Mouse (Mus musculus) liver, embryonic 15.5 days (tissue): ENCODE measurements around the gene Krt8. TPM values are rescaled to one million over a fixed set of nuclear protein-coding genes. Genes with fewer than 3 reads are reported as not detected.

Experiments
- ATAC-seq: fragments of 200-750 bp; cut with Nextera tagmentation; 2 replicates; pipeline ENCODE4 v1.8.0; 2017; ENCODE audit warnings: moderate number of reproducible peaks, mild to moderate bottlenecking, moderate library complexity; ENCODE audit not compliant: insufficient read depth
- H3K27ac ChIP-seq: fragments of 300-500 bp; sonication (generic); replicated peaks from 2 replicates; pipeline ENCODE4 v1.5.1; 2015; ENCODE audit warnings: mild to moderate bottlenecking, inconsistent platforms
- H3K27me3 ChIP-seq: fragments of 300-500 bp; sonication (generic); 2 replicates; pipeline ENCODE4 v1.6.1; 2015; ENCODE audit warnings: mild to moderate bottlenecking, inconsistent platforms
- H3K36me3 ChIP-seq: fragments of 300-500 bp; sonication (generic); replicated peaks from 2 replicates; pipeline ENCODE4 v1.6.1; 2015; ENCODE audit warnings: moderate library complexity, mild to moderate bottlenecking, inconsistent platforms
- H3K4me1 ChIP-seq: fragments of 300-500 bp; sonication (generic); replicated peaks from 2 replicates; pipeline ENCODE4 v1.6.1; 2015; ENCODE audit warnings: inconsistent platforms
- H3K4me2 ChIP-seq: fragments of 300-500 bp; sonication (generic); 2 replicates; pipeline ENCODE4 v1.6.1; 2015; ENCODE audit warnings: moderate library complexity, mild to moderate bottlenecking, inconsistent platforms
- H3K4me3 ChIP-seq: fragments of 300-500 bp; sonication (generic); replicated peaks from 2 replicates; pipeline ENCODE4 v1.5.1; 2015; ENCODE audit warnings: mild to moderate bottlenecking, inconsistent platforms
- H3K9ac ChIP-seq: fragments of 300-500 bp; sonication (generic); 2 replicates; pipeline ENCODE4 v1.6.1; 2015; ENCODE audit warnings: moderate library complexity, mild to moderate bottlenecking, inconsistent platforms
- H3K9me3 ChIP-seq: fragments of 300-500 bp; sonication (generic); replicated peaks from 2 replicates; pipeline ENCODE4 v1.6.1; 2016; ENCODE audit warnings: inconsistent platforms
- WGBS: fragments of 180-500 bp; shearing (Covaris S2); methylation state at CpG from one replicate; pipeline ENCODE4 v1.1.7; 2015; ENCODE audit warnings: mixed read lengths; ENCODE audit not compliant: insufficient replicate concordance; 5-methylcytosine and 5-hydroxymethylcytosine counted together
- polyA plus RNA-seq: library from polyadenylated mRNA; unstranded; fragments of >200 nt; fragmentation: Nextera tagmentation; extraction: Ambion mirVana; gene quantifications from 2 replicates; pipeline ENCODE4 v1.2.1, GENCODE M21; 2015

Krt8 gene
- polyA plus RNA-seq, 1 experiment from 2014 or later, result 114 TPM

DNA sequence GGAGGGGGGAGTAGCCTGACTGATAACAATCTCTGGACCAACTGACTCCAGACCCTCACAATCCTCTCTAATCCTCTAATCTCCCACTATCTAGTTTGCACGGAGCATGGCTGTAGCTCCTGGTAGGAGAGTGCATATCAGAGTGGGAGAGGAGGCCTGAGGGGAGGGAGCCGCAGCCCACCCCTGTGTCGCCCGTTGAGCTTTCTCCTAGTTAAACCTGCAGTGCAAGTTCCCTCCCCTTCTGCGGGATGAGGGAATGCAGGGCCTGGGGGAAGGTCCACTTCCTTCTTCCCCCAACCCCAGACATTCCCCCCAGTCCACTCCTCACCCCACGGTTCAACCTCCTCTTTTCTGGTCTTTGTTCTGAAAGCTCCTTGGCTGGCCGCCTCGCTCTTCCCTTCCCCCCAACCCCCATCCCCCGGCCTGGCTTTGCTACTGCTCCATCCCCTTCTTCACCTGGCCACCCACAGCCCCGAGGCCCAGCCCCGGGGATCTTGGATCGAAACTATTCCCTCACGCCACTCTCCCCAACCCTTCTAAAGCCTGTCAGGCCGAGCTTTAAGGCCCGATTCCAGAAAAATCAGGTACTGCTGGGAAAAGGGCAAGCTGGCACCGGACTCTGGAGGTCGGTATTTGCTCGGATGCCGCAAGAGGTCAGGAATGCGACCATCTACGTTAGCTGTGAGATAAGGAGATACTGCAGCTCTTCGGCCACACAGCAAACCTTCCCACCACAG, 21.0 kb upstream of the Krt8 start:
- Histone ChIP-seq H3K4me1 (peaks cover 19% of the 10 kb centered on the region), H3K36me3 (no peaks in the 10 kb centered on the region), H3K9ac (no peak overlapping the region; the same call in 1 of the 2 replicates), H3K27ac (peak overlapping the region; percentile 79), H3K4me3 (peak overlapping the region; percentile 22; the same call in 1 of the 2 replicates), H3K27me3 (peaks cover 46% of the 10 kb centered on the region), H3K9me3 (no peaks in the 10 kb centered on the region), H3K4me2 (peak overlapping the region; percentile 55)
- 4% methylated on average over 22 of the region's 22 CpGs for WGBS
- no peak for ATAC-seq

DNA sequence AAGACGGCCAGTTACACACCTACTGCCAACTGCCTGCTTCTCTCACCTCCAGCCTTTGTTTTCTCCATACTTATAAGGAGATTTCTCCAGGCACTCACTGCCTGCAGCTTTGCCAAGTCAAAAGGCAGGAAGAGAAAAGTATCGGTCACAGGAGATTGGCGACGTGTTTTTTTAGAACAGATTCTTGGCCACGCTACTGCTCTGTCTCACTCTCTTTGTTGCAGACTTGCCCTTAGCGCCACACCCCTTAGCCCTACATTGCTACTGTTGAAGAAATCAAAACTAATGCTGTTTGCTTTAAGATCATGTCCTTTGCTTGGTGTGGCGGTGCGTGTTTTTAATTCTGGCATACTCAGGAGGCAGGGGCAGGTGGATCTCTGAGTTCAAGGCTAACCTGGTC, 19.6 kb upstream of the Krt8 start:
- Histone ChIP-seq H3K9me3 (no peaks in the 10 kb centered on the region), H3K4me1 (peaks cover 19% of the 10 kb centered on the region), H3K4me3 (no peak overlapping the region), H3K9ac (no peak overlapping the region), H3K27me3 (peaks cover 46% of the 10 kb centered on the region), H3K27ac (no peak overlapping the region), H3K4me2 (no peak overlapping the region), H3K36me3 (no peaks in the 10 kb centered on the region)
- no peak for ATAC-seq
- 59% methylated on average over 8 of the region's 8 CpGs for WGBS

DNA sequence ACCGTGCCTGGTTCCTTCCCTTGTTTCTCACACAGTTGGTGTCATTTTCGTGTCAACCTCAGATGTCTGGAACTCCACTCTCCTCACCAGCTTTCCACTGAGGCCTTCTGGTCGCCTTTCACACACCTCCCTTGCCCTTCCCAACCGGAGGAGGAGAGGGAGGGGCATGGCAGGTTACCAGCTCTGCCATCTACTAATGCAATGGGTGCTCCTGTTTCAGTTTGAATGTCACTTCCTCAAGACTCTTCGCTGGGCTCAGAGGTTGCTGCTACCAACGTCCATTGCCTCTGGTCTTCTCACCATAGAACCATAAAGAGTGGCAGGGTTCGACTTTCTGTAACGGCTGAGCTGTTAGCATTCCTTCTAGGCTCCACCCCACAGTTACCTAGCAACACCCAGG, 18.2 kb upstream of the Krt8 start:
- Histone ChIP-seq H3K36me3 (no peaks in the 10 kb centered on the region), H3K4me2 (no peak overlapping the region), H3K4me3 (no peak overlapping the region), H3K27ac (no peak overlapping the region), H3K27me3 (peaks cover 34% of the 10 kb centered on the region), H3K9ac (no peak overlapping the region), H3K9me3 (no peaks in the 10 kb centered on the region), H3K4me1 (peaks cover 28% of the 10 kb centered on the region)
- 37% methylated on average over 8 of the region's 8 CpGs for WGBS
- ATAC-seq, result no peak

DNA sequence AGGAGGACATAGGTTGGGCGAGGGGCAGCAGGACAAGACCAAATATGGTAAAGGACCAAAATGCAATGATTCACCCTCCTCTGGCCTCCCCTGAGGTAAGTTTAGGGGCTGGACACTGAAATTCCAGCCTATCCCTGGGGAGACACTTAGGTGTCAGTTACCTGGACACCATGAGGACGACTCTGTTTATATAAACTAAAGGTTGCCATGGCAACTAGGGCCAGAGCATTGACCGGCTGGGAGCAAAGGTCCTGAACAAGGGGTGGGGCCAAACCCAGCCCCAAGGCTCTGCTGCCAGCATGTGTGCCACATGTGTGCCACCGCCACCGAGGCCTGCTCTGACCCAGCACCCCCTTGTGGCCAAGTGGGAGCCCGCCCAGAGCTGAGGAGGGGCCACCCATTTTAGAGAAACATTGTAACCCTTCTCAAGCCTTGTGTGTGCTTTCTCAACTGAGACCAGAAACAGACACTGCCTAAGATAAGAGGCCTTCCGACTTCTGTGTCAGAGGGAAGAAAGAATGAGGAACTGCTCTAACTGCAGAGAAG, 13.7 kb upstream of the Krt8 start:
- Histone ChIP-seq H3K4me3 (no peak overlapping the region), H3K9me3 (no peaks in the 10 kb centered on the region), H3K36me3 (no peaks in the 10 kb centered on the region), H3K4me1 (peaks cover 47% of the 10 kb centered on the region), H3K4me2 (no peak overlapping the region), H3K9ac (no peak overlapping the region), H3K27ac (peak overlapping the region; percentile 48; the same call in 1 of the 2 replicates), H3K27me3 (no peaks in the 10 kb centered on the region)
- WGBS, result 13% methylated on average over 7 of the region's 7 CpGs
- peak; percentile 59 for ATAC-seq

DNA sequence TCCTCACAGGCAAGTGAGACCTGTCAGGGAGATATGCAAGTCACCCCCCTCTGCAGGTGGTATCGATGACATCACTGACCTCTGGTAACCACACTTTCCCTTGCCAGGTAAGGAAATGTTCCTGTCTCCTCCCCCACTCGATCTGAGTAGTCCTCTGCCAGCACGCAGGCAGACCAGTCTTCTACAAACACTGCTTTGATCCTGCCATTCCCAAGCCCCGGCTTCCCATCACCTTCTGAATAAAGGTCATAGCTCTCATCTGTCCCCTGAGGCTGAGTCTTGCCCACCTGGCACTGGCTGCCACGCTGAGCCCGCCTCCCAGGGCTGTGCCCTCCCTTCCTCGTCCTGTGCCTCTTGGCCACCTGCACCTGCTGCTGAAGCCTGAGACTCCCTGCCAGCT, 12.5 kb upstream of the Krt8 start:
- Histone ChIP-seq H3K27me3 (no peaks in the 10 kb centered on the region), H3K4me2 (no peak overlapping the region), H3K9ac (no peak overlapping the region), H3K4me1 (peaks cover 49% of the 10 kb centered on the region), H3K27ac (0 out of 2 replicates have a peak overlapping the region, but pooled peaks have one; percentile 45), H3K36me3 (no peaks in the 10 kb centered on the region), H3K4me3 (no peak overlapping the region), H3K9me3 (no peaks in the 10 kb centered on the region)
- ATAC-seq, result no peak
- WGBS, result 42% methylated on average over 7 of the region's 7 CpGs

DNA sequence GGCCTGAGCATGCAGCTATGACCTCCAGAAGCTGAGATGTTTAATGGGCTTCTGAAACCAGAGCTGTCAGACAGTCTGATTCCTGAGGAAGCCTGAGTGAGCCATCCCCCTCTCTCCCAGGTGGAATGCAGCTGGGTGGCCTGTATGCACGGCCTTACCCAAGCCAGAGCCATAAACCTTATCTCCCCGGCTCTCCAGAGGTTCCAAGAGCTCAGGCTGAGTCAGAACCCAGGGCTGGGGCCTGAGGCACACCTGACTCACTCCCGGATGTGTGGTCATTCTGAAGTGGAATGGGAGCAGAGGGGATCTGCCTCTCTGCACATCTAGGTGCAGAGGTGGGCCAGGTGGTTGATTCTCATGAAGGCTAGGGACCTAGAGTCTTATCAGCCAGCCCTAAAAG, 11.8 kb upstream of the Krt8 start:
- 28% methylated on average over 3 of the region's 3 CpGs for WGBS
- ATAC-seq, result no peak
- H3K27me3 ChIP-seq, result no peaks in the 10 kb centered on the region
- H3K36me3 ChIP-seq, result no peaks in the 10 kb centered on the region
- no peak overlapping the region for H3K27ac ChIP-seq
- no peak overlapping the region for H3K4me3 ChIP-seq
- no peak overlapping the region for H3K4me2 ChIP-seq
- H3K4me1 ChIP-seq, result peaks cover 49% of the 10 kb centered on the region
- H3K9ac ChIP-seq, result no peak overlapping the region
- H3K9me3 ChIP-seq, result no peaks in the 10 kb centered on the region

DNA sequence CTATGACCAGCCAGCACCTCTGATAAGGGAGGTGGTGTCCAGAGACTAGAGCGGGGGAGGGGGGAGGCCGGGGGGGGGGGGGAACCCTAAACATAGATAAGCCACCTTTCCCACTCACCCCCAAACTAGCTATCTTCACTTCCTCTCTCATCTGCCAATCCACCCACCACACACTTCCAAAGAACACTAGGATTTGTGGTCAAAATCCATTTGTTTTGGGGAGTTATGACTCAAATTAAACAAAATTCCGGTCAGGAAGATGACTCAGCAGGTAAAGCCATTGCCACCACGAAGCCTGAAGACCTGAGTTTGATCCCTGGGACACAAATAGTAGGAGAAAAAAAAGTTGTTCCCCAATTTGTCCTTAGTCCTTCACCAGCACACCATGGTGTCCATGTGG, 10.6 kb upstream of the Krt8 start:
- no peak overlapping the region for H3K4me2 ChIP-seq
- H3K9ac ChIP-seq, result no peak overlapping the region
- no peaks in the 10 kb centered on the region for H3K9me3 ChIP-seq
- 23% methylated on average over 4 of the region's 4 CpGs for WGBS
- H3K27ac ChIP-seq, result no peak overlapping the region
- ATAC-seq, result no peak
- no peaks in the 10 kb centered on the region for H3K27me3 ChIP-seq
- no peak overlapping the region for H3K4me3 ChIP-seq
- no peaks in the 10 kb centered on the region for H3K36me3 ChIP-seq
- peaks cover 49% of the 10 kb centered on the region for H3K4me1 ChIP-seq

DNA sequence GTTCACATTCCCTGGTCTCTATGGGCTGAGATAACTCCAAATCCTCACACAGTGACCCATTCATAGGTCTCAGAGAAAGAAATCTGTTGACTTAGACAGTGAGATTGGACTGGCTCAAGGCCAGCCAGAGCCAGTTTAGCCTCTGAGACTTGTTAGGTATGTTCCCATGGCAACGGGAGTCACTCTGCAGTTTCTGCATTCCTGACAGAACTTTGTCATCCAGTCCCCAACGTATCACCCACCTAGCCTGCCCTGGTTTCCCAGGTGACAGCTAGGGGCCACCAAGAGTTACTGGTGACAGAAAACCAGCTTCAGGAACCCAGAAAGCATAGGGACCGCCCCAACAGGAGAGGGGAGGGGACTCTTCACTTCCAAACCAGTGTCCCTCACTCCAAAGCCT, 9.4 kb upstream of the Krt8 start:
- 47% methylated on average over 3 of the region's 3 CpGs for WGBS

DNA sequence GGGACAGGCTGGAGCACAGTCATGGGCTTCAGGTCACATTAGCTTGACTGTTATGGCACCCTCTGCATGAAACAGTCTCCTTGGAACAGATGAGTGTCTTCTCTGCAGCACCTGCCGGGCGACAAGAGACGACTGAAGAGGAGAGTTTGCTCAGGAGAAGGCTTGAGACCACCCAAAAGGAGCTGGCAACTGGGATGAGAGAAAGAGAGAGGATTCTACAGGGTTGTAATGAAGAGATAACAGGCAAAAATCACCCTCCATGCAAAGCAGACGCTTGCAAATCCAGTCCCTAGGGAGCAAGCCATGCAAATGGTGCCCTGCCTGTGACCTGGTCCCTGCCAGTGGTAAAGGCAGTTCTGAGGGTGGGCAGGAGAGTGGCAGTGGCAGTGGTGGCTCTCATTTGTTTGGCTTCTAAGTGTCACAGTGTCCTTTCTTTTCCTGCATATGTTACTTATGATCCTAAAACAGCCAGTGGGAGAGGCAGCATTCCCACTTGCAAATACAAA, 8.0 kb upstream of the Krt8 start:
- Histone ChIP-seq H3K27ac (no peak overlapping the region), H3K9ac (no peak overlapping the region), H3K4me2 (no peak overlapping the region), H3K4me3 (no peak overlapping the region), H3K36me3 (no peaks in the 10 kb centered on the region), H3K27me3 (0 out of 2 replicates have a peak, but pooled peaks cover 2% of the 10 kb centered on the region), H3K4me1 (peaks cover 42% of the 10 kb centered on the region), H3K9me3 (no peaks in the 10 kb centered on the region)
- WGBS, result 49% methylated on average over 4 of the region's 4 CpGs
- no peak for ATAC-seq

More for the DNA sequence above, 9.4 kb upstream of the Krt8 start:
- H3K27me3 ChIP-seq, result no peaks in the 10 kb centered on the region
- H3K9ac ChIP-seq, result no peak overlapping the region
- H3K4me3 ChIP-seq, result no peak overlapping the region
- no peaks in the 10 kb centered on the region for H3K36me3 ChIP-seq
- H3K27ac ChIP-seq, result no peak overlapping the region
- H3K4me1 ChIP-seq, result peaks cover 49% of the 10 kb centered on the region
- H3K4me2 ChIP-seq, result no peak overlapping the region
- peak; percentile 33; the same call in 1 of the 2 replicates for ATAC-seq
- H3K9me3 ChIP-seq, result no peaks in the 10 kb centered on the region

DNA sequence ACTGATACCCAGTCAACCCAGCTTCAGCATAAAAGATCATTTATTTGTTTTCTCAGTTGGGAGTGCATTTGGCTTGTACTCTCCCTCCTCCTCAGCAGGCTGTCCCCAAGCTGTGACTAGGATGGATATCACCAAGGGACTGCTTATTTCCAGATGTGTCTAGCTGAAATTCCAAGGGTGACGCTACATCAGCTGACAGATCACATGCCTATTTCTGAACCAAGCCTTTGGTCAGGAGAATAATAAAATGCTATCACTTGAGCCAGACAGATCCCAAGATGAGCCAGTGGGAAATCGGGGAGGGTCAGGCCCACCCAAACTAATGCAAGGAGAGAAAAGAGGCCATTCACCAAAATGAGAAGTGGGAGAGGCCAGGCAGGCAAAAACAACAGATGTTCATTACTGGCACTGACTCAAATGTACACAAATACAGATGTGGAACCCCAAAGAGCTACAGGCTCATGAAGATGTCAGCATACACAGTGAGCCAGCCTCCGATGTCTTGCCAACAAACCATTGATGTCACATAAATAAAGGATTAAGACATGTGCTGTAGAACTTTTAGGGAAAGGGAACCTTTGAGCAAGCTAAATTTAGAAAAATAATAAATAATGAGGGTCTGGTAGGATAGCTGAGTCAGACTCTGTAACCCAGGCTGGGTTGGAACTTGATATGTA, 6.4 kb upstream of the Krt8 start:
- Histone ChIP-seq H3K27me3 (peaks cover 18% of the 10 kb centered on the region), H3K4me1 (peaks cover 37% of the 10 kb centered on the region), H3K4me2 (no peak overlapping the region), H3K27ac (no peak overlapping the region), H3K4me3 (no peak overlapping the region), H3K9me3 (no peaks in the 10 kb centered on the region), H3K9ac (no peak overlapping the region), H3K36me3 (no peaks in the 10 kb centered on the region)
- no peak for ATAC-seq
- WGBS, result 61% methylated on average over 3 of the region's 3 CpGs
